Mouse (Mus musculus): ENCODE measurements around the gene Gm13698.
"Not testable (repeated sequence)": the region's sequence is repeated elsewhere in the genome, so short reads cannot be mapped to it uniquely, and the experiment has no call there.

Gene Gm13698

GRCm38 (mm10) chr2:83955393-83955792, at the start of gene Gm13698:
Gene Gm13698, plus strand, starts transcription at chr2:83955693.
- not testable (repeated sequence) for DNase-seq (ENCODE audit: low read depth, low spot score)

GRCm38 (mm10) chr2:83929478-83930088, 25.9 kb upstream of the Gm13698 start:
- no peak for DNase-seq (ENCODE audit: low read depth, low spot score)

GRCm38 (mm10) chr2:83940931-83941361, 14.5 kb upstream of the Gm13698 start, which contains the start of gene Zswim2:
Gene Zswim2, minus strand, starts transcription at chr2:83941228.
- DNase-seq (ENCODE audit: low read depth, low spot score): no peak

GRCm38 (mm10) chr2:83941378-83941777, 14.1 kb upstream of the Gm13698 start:
- DNase-seq (ENCODE audit: low read depth, low spot score): no peak

GRCm38 (mm10) chr2:83941792-83942191, 13.7 kb upstream of the Gm13698 start:
- no peak for DNase-seq (ENCODE audit: low read depth, low spot score)

GRCm38 (mm10) chr2:83961203-83961602, 5.7 kb downstream of the Gm13698 start, which contains the start of gene Gm13693:
Gene Gm13693, plus strand, starts transcription at chr2:83961503.
- DNase-seq (ENCODE audit: low read depth, low spot score): not testable (repeated sequence)

- not testable (repeated sequence) for DNase-seq (ENCODE audit: low read depth, low spot score)
These were observed 11.5 kb downstream of the Gm13698 start, which contains the start of gene Gm13695 for GRCm38 (mm10) chr2:83967013-83967412. Gene Gm13695, plus strand, starts transcription at chr2:83967313.

- DNase-seq (ENCODE audit: low read depth, low spot score): not testable (repeated sequence)
These were observed 17.3 kb downstream of the Gm13698 start, which contains the start of gene Gm13696 for GRCm38 (mm10) chr2:83972823-83973222. Gene Gm13696, plus strand, starts transcription at chr2:83973123.

GRCm38 (mm10) chr2:83978633-83979032, 23.1 kb downstream of the Gm13698 start, which contains the start of gene Gm13694:
Gene Gm13694, plus strand, starts transcription at chr2:83978933.
- DNase-seq (ENCODE audit: low read depth, low spot score): not testable (repeated sequence)

- not testable (repeated sequence) for DNase-seq (ENCODE audit: low read depth, low spot score)
These were observed 28.9 kb downstream of the Gm13698 start, which contains the start of gene Gm13697 for GRCm38 (mm10) chr2:83984443-83984842. Gene Gm13697, plus strand, starts transcription at chr2:83984743.

- DNase-seq (ENCODE audit: low read depth, low spot score): not testable (repeated sequence)
These were observed 34.8 kb downstream of the Gm13698 start, which contains the start of gene Gm13691 for GRCm38 (mm10) chr2:83990253-83990652. Gene Gm13691, plus strand, starts transcription at chr2:83990553.

- not testable (repeated sequence) for DNase-seq (ENCODE audit: low read depth, low spot score)
These were observed 38.3 kb downstream of the Gm13698 start for GRCm38 (mm10) chr2:83993639-83994255.

GRCm38 (mm10) chr2:83994526-83994925, 39.0 kb downstream of the Gm13698 start:
- not testable (repeated sequence) for DNase-seq (ENCODE audit: low read depth, low spot score)
